Mouse (Mus musculus) olfactory bulb, adult 2 months (tissue): ENCODE results near the gene Gm2174.

Experiments used
- CTCF ChIP-seq: fragments of 200-500 bp; IDR thresholded peaks from 2 replicates; pipeline ENCODE4 v1.5.1; 2012; ENCODE audit warnings: low read depth, mild to moderate bottlenecking, low read length, moderate library complexity; ENCODE audit not compliant: insufficient read depth
- POLR2A ChIP-seq: fragments of 200-500 bp; IDR thresholded peaks from 2 replicates; pipeline ENCODE4 v1.6.1; 2012; ENCODE audit warnings: mild to moderate bottlenecking, low read depth, low read length, moderate library complexity; ENCODE audit not compliant: insufficient read depth

DNA sequence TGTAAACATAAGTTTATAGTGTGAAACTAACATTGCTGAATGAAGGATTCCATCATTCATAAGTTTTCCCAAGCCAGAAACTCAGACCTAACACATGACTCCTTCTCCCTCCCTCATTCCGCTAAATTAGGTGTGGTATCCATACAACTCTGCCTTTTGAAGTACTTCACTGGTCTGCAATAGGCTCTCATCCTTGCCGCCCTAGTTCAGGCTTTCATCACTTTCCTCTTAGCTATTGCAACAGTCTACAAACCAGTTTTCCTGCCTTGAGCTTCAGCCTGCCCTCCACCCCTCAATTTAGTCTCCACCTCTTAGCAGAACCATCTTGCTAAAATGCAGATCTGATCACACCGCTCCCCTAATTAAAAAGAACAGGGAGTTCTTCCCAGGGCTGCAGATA, 29.8 kb downstream of the Gm2174 start:
- TF ChIP-seq POLR2A (no peak), CTCF (no peak)
